Mouse (Mus musculus) kidney, postnatal 0 days (tissue): ENCODE measurements around the gene Car2. TPM values are rescaled to one million over a fixed set of nuclear protein-coding genes. Genes with fewer than 3 reads are reported as not detected.

Experiments
- ATAC-seq: fragments of 200-750 bp; cut with Nextera tagmentation; replicated peaks from 2 replicates; pipeline ENCODE4 v1.8.0; 2017; ENCODE audit warnings: low read depth, moderate number of reproducible peaks, moderate TSS enrichment, moderate library complexity; ENCODE audit not compliant: low FRiP score
- DNase-seq: peaks from one replicate; pipeline ENCODE4 v3.0.0-alpha.2; 2016; ENCODE audit warnings: low spot score
- H3K27ac ChIP-seq: fragments of 300-500 bp; sonication (generic); 2 replicates; pipeline ENCODE4 v1.5.1; 2014; ENCODE audit warnings: mild to moderate bottlenecking
- H3K27me3 ChIP-seq: fragments of 300-500 bp; sonication (generic); 2 replicates; pipeline ENCODE4 v1.6.1; 2014; ENCODE audit warnings: low read length, mixed read lengths; ENCODE audit not compliant: insufficient read depth
- H3K36me3 ChIP-seq: fragments of 300-500 bp; sonication (generic); 2 replicates; pipeline ENCODE4 v1.6.1; 2014; ENCODE audit warnings: low read length, mixed read lengths; ENCODE audit not compliant: insufficient read depth
- H3K4me1 ChIP-seq: fragments of 300-500 bp; sonication (generic); replicated peaks from 2 replicates; pipeline ENCODE4 v1.6.1; 2014; ENCODE audit warnings: antibody characterized with exemption, low read length, mixed read lengths; ENCODE audit not compliant: insufficient read depth
- H3K4me2 ChIP-seq: fragments of 300-500 bp; sonication (generic); 2 replicates; pipeline ENCODE4 v1.6.1; 2014; ENCODE audit warnings: mild to moderate bottlenecking, low read length, moderate library complexity, mixed read lengths
- H3K4me3 ChIP-seq: fragments of 300-500 bp; sonication (generic); replicated peaks from 2 replicates; pipeline ENCODE4 v1.5.1; 2014; ENCODE audit warnings: low read depth, low read length
- H3K9ac ChIP-seq: fragments of 300-500 bp; sonication (generic); 2 replicates; pipeline ENCODE4 v1.6.1; 2014; ENCODE audit warnings: low read depth, low read length
- H3K9me3 ChIP-seq: fragments of 300-500 bp; sonication (generic); replicated peaks from 2 replicates; pipeline ENCODE4 v1.6.1; 2016; ENCODE audit warnings: low read length, inconsistent platforms, mixed read lengths
- CTCF ChIP-seq: IDR thresholded peaks from 2 replicates; pipeline ENCODE4 v1.5.1; 2016; ENCODE audit warnings: antibody characterized with exemption, low read depth, mild to moderate bottlenecking, moderate library complexity
- WGBS: fragments of 180-500 bp; shearing (Covaris S2); extraction: QIAGEN DNeasy Blood & Tissue Kit; methylation state at CpG from one replicate; pipeline ENCODE4 v1.1.7; 2014; 5-methylcytosine and 5-hydroxymethylcytosine counted together
- polyA plus RNA-seq: library from polyadenylated mRNA; unstranded; fragments of >200 nt; fragmentation: Nextera tagmentation; extraction: Ambion mirVana; gene quantifications from 2 replicates; pipeline ENCODE4 v1.2.1, GENCODE M21; 2015

Gene Car2
- polyA plus RNA-seq, 1 experiment from 2014 or later: 206 TPM

- TF ChIP-seq CTCF: no peak
Measured at GRCm38 (mm10) chr3:14876325-14876918, 9.7 kb upstream of the Car2 start.

GRCm38 (mm10) chr3:14877251-14877909 lies 8.7 kb upstream of the Car2 start:
- Histone ChIP-seq H3K4me3 (no peak overlapping the region), H3K27ac (no peak overlapping the region), H3K9ac (no peak overlapping the region), H3K9me3 (no peaks in the 10 kb centered on the region), H3K36me3 (no peaks in the 10 kb centered on the region), H3K27me3 (no peaks in the 10 kb centered on the region), H3K4me1 (no peaks in the 10 kb centered on the region), H3K4me2 (no peak overlapping the region)
- no peak for TF ChIP-seq CTCF
- 88% methylated on average over 7 of the region's 7 CpGs for WGBS
- no peak for DNase-seq
- no peak for ATAC-seq

More at GRCm38 (mm10) chr3:14876325-14876918, 9.7 kb upstream of the Car2 start:
- Histone ChIP-seq H3K4me1 (no peaks in the 10 kb centered on the region), H3K36me3 (no peaks in the 10 kb centered on the region), H3K4me3 (no peak overlapping the region), H3K4me2 (no peak overlapping the region), H3K9ac (no peak overlapping the region), H3K27me3 (no peaks in the 10 kb centered on the region), H3K27ac (no peak overlapping the region), H3K9me3 (no peaks in the 10 kb centered on the region)
- ATAC-seq: no peak
- WGBS: 65% methylated on average over 9 of the region's 9 CpGs
- DNase-seq: no peak

GRCm38 (mm10) chr3:14878749-14879223 lies 7.3 kb upstream of the Car2 start:
- no peak overlapping the region for H3K9ac ChIP-seq
- H3K4me1 ChIP-seq: no peaks in the 10 kb centered on the region
- no peaks in the 10 kb centered on the region for H3K9me3 ChIP-seq
- no peaks in the 10 kb centered on the region for H3K27me3 ChIP-seq
- H3K4me3 ChIP-seq: no peak overlapping the region
- no peak for DNase-seq
- no peak overlapping the region for H3K4me2 ChIP-seq
- ATAC-seq: no peak
- no peak overlapping the region for H3K27ac ChIP-seq
- H3K36me3 ChIP-seq: no peaks in the 10 kb centered on the region
- 86% methylated on average over 6 of the region's 6 CpGs for WGBS
- TF ChIP-seq CTCF: no peak

GRCm38 (mm10) chr3:14879293-14879692 lies 6.8 kb upstream of the Car2 start:
- Histone ChIP-seq H3K4me1 (no peaks in the 10 kb centered on the region), H3K4me3 (no peak overlapping the region), H3K27ac (no peak overlapping the region), H3K4me2 (no peak overlapping the region), H3K36me3 (no peaks in the 10 kb centered on the region), H3K9ac (no peak overlapping the region), H3K27me3 (no peaks in the 10 kb centered on the region), H3K9me3 (no peaks in the 10 kb centered on the region)
- ATAC-seq (no peak), DNase-seq (no peak)
- WGBS: 83% methylated on average over 3 of the region's 3 CpGs
- TF ChIP-seq CTCF: no peak

- Histone ChIP-seq H3K9ac (no peak overlapping the region), H3K4me3 (no peak overlapping the region), H3K4me1 (no peaks in the 10 kb centered on the region), H3K9me3 (no peaks in the 10 kb centered on the region), H3K27ac (no peak overlapping the region), H3K36me3 (no peaks in the 10 kb centered on the region), H3K4me2 (no peak overlapping the region), H3K27me3 (no peaks in the 10 kb centered on the region)
- no peak for TF ChIP-seq CTCF
- no peak for DNase-seq
- no peak for ATAC-seq
- WGBS: 53% methylated on average over 2 of the region's 2 CpGs
Measured at GRCm38 (mm10) chr3:14880277-14880676, 5.8 kb upstream of the Car2 start.

GRCm38 (mm10) chr3:14882005-14882404 lies 4.1 kb upstream of the Car2 start:
- no peak overlapping the region for H3K9ac ChIP-seq
- no peaks in the 10 kb centered on the region for H3K36me3 ChIP-seq
- no peak for TF ChIP-seq CTCF
- ATAC-seq (no peak), DNase-seq (no peak)
- no peak overlapping the region for H3K27ac ChIP-seq
- H3K4me1 ChIP-seq: no peaks in the 10 kb centered on the region
- no peaks in the 10 kb centered on the region for H3K9me3 ChIP-seq
- no peak overlapping the region for H3K4me3 ChIP-seq
- no peaks in the 10 kb centered on the region for H3K27me3 ChIP-seq
- H3K4me2 ChIP-seq: no peak overlapping the region

DNA sequence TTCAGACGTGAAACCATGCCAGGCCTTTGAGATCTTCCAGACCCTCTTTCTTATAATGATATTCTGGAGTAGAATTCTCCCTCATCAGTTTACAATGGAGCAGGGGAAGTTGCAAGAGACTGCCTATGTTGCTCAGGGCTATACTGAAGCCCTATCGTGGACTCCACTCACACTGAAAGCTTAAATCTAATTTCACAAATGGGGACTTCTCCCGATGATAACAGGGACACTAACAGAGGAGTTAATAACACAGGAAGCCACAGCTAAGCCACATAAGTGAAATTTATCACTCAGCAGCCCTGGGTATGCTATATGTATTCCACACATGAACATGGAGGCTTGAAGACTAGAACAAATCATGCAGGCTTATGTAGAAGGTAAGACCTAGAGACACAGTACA lies 3.3 kb upstream of the Car2 start:
- no peak for TF ChIP-seq CTCF
- ATAC-seq: no peak
- no peaks in the 10 kb centered on the region for H3K4me1 ChIP-seq
- no peak overlapping the region for H3K9ac ChIP-seq
- H3K27me3 ChIP-seq: no peaks in the 10 kb centered on the region
- H3K36me3 ChIP-seq: no peaks in the 10 kb centered on the region
- DNase-seq: no peak
- H3K4me2 ChIP-seq: no peak overlapping the region
- no peaks in the 10 kb centered on the region for H3K9me3 ChIP-seq
- no peak overlapping the region for H3K4me3 ChIP-seq
- WGBS: 78% methylated on average over 3 of the region's 3 CpGs
- H3K27ac ChIP-seq: no peak overlapping the region
